Mouse (Mus musculus): ENCODE measurements around the gene Mia2.

DNA sequence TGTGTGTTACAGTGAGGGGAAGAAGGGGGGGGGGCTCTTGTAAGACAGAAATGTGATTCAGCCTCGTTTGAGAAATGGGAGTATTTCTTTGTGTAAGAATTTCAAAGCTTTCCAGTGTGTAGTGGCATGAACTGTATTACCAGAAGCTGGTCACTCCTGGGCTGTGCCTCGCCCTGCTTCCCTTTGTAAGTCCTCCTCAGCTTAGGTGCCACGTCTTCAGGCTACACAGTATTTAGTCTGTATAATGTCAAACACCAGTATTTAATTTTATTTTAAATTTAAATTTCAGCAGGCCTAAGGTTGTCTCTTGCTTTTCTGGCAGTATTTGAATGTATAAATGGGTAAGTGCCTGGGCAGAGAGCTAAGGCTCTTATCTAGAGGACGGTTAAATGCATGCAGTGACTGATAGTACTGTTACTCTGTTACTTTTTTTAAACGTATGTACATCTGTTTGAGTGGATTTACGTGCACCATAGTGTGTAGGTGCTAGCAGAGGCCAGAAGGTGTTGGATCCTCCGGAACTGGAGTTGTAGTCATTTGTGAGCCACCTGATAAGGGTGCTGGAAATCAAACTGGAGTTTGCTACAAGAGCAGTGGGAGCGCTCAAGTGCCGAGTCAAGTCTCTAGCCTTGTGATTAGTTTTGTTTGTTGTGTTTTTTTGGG is 98.9 kb downstream of the Mia2 start:
- TF ChIP-seq POLR2A (IDR thresholded peaks at IDR 0.05; ENCODE audit: extremely low read depth, insufficient read depth, low read length) (no peak), CTCF (IDR thresholded peaks at IDR 0.05; ENCODE audit: extremely low read depth, insufficient read depth, low read length) (no peak)
